Comparison of ENCODE assay signal across 9 mouse cellular contexts in genomic region chr4:134409286-134409685, GRCm38 (mm10). TPM values are rescaled to one million over a fixed set of nuclear protein-coding genes. Genes with fewer than 3 reads are reported as not detected.
A peak's percentile ranks its signal among the peaks of the same experiment; 100 is the strongest.
DNase-seq lines count a peak whose midpoint lies in the region; ATAC-seq and TF ChIP-seq lines count a peak whose summit lies in the region.
"Had no signal": no experiment of that assay in that cellular context is flagged by ENCODE, and none has a peak within 500 bp of the region (broad histone marks: within the 10 kb centered on the region; RNA-seq: fewer than 3 reads in every experiment).

No protein-coding gene starts in this region.

- 75% methylated on average over 5 of the region's 5 CpGs for WGBS in forebrain, postnatal 0 days
- 63% methylated on average over 5 of the region's 5 CpGs for WGBS in forebrain, embryonic 12.5 days
- 74% methylated on average over 5 of the region's 5 CpGs for WGBS in lung, postnatal 0 days

- H3K4me1 ChIP-seq in forebrain, postnatal 0 days (ENCODE audit: insufficient read depth): no peaks in the 10 kb centered on the region
- H3K4me1 ChIP-seq in forebrain, embryonic 12.5 days: no peaks in the 10 kb centered on the region
- H3K4me1 ChIP-seq in lung, postnatal 0 days (ENCODE audit: insufficient read depth, low read depth, low read length): no peaks in the 10 kb centered on the region
- H3K4me1 ChIP-seq in cortical plate, adult 2 months (ENCODE audit: control insufficient read depth, insufficient read depth, low read length): peaks cover 4% of the 10 kb centered on the region

- no peak for TF ChIP-seq POLR2A in cortical plate, adult 2 months (IDR thresholded peaks at IDR 0.05; ENCODE audit: extremely low read depth, insufficient read depth, low read length)

- peak; percentile 67 for TF ChIP-seq CTCF in forebrain, postnatal 0 days (IDR thresholded peaks at IDR 0.05; ENCODE audit: low read depth)
- peak; percentile 64 for TF ChIP-seq CTCF in lung, postnatal 0 days (IDR thresholded peaks at IDR 0.05)
- peak; percentile 29 for TF ChIP-seq CTCF in cortical plate, adult 2 months (IDR thresholded peaks at IDR 0.05; ENCODE audit: extremely low read depth, insufficient read depth, low read length)

- peaks cover under 1% of the 10 kb centered on the region; the same call in 1 of the 2 replicates for H3K36me3 ChIP-seq in forebrain, postnatal 0 days (ENCODE audit: insufficient read depth)
- H3K36me3 ChIP-seq in forebrain, embryonic 12.5 days (replicated peaks): 0 out of 2 replicates have a peak, but pooled peaks cover 9% of the 10 kb centered on the region
- H3K36me3 ChIP-seq in lung, postnatal 0 days (ENCODE audit: insufficient read depth, low read length): 0 out of 2 replicates have a peak, but pooled peaks cover 4% of the 10 kb centered on the region

- H3K27me3 ChIP-seq in forebrain, postnatal 0 days (ENCODE audit: insufficient read depth, low read length): no peaks in the 10 kb centered on the region
- no peaks in the 10 kb centered on the region for H3K27me3 ChIP-seq in forebrain, embryonic 12.5 days
- H3K27me3 ChIP-seq in lung, postnatal 0 days (replicated peaks; ENCODE audit: insufficient read depth, low read length): no peaks in the 10 kb centered on the region

- no peaks in the 10 kb centered on the region for H3K9me3 ChIP-seq in forebrain, postnatal 0 days (ENCODE audit: low read length)
- no peaks in the 10 kb centered on the region for H3K9me3 ChIP-seq in forebrain, embryonic 12.5 days
- no peaks in the 10 kb centered on the region for H3K9me3 ChIP-seq in lung, postnatal 0 days (ENCODE audit: low read length)

- no peak overlapping the region for H3K4me3 ChIP-seq in forebrain, postnatal 0 days (ENCODE audit: low read depth, low read length)
- no peak overlapping the region for H3K4me3 ChIP-seq in forebrain, embryonic 12.5 days (replicated peaks)
- no peak overlapping the region for H3K4me3 ChIP-seq in lung, postnatal 0 days (ENCODE audit: low read depth, low read length)
- no peak overlapping the region for H3K4me3 ChIP-seq in cortical plate, adult 2 months (ENCODE audit: insufficient read depth, low read length)

- H3K9ac ChIP-seq in forebrain, postnatal 0 days: no peak overlapping the region
- no peak overlapping the region for H3K9ac ChIP-seq in forebrain, embryonic 12.5 days
- no peak overlapping the region for H3K9ac ChIP-seq in lung, postnatal 0 days (replicated peaks; ENCODE audit: low read depth)

- no peak overlapping the region for H3K4me2 ChIP-seq in forebrain, postnatal 0 days (ENCODE audit: low read depth)
- H3K4me2 ChIP-seq in forebrain, embryonic 12.5 days: no peak overlapping the region
- H3K4me2 ChIP-seq in lung, postnatal 0 days (replicated peaks; ENCODE audit: low read depth, low read length): no peak overlapping the region

- no peak overlapping the region for H3K27ac ChIP-seq in forebrain, postnatal 0 days (ENCODE audit: low read depth, low read length)
- H3K27ac ChIP-seq in forebrain, embryonic 12.5 days: no peak overlapping the region
- H3K27ac ChIP-seq in lung, postnatal 0 days (ENCODE audit: low read length): no peak overlapping the region
- H3K27ac ChIP-seq in cortical plate, adult 2 months (ENCODE audit: insufficient read depth, low read length): no peak overlapping the region

- ATAC-seq in forebrain, postnatal 0 days: no peak
- no peak for ATAC-seq in forebrain, embryonic 12.5 days (ENCODE audit: low FRiP score)
- ATAC-seq in lung, postnatal 0 days: no peak

- DNase-seq in forebrain, postnatal 0 days: peak; percentile 44
- DNase-seq in lung, postnatal 0 days (ENCODE audit: low spot score): peak; percentile 18
- DNase-seq in lung, postnatal 14 days: no peak
- DNase-seq in thymus, postnatal 25 days: peak; percentile 47
- DNase-seq in urinary bladder, postnatal 10 days (ENCODE audit: low spot score): no peak
- DNase-seq in left cerebral cortex, adult 8-10 months (ENCODE audit: low spot score in 2 of 2): no peak
- DNase-seq: cerebellum, adult 18-20 months had no signal

- TF ChIP-seq EP300 in lung, postnatal 0 days (IDR thresholded peaks at IDR 0.05): no peak

RNA-seq across cellular contexts. Expression of gene Pafah2, which starts 13.2 kb away (rescaled TPM):
- 11.1 and 18.0 TPM in 2 replicates for total RNA-seq in forebrain, postnatal 0 days (2014; rRNA removed)
- 6.4 and 7.6 TPM in 2 replicates for polyA plus RNA-seq in forebrain, postnatal 0 days (2015; fragmentation: Nextera tagmentation; extraction: Ambion mirVana)
- polyA plus RNA-seq in forebrain, embryonic 12.5 days (2016; fragmentation: Nextera tagmentation; extraction: Ambion mirVana): 7.2 and 8.3 TPM in 2 replicates
- polyA plus RNA-seq in lung, postnatal 0 days (2015; fragmentation: Nextera tagmentation; extraction: Ambion mirVana): 14.1 and 16.2 TPM in 2 replicates
- 8.9 and 9.3 TPM in 2 replicates for polyA plus RNA-seq in cortical plate, adult 2 months (2012; rRNA removed)
- total RNA-seq in left cerebral cortex, adult 8-10 months (2022): 1 to 10 TPM; 5.8 to 8.7 (median 6.8) TPM

RNA-seq across cellular contexts. Expression of gene Extl1, which starts 25.6 kb away (rescaled TPM):
- 0.95 and 1.4 TPM in 2 replicates for total RNA-seq in forebrain, postnatal 0 days (2014; rRNA removed)
- 1.2 TPM in 2 replicates for polyA plus RNA-seq in forebrain, postnatal 0 days (2015; fragmentation: Nextera tagmentation; extraction: Ambion mirVana)
- 0.32 and 0.37 TPM in 2 replicates for polyA plus RNA-seq in forebrain, embryonic 12.5 days (2016; fragmentation: Nextera tagmentation; extraction: Ambion mirVana)
- 0.82 and 1.3 TPM in 2 replicates for polyA plus RNA-seq in lung, postnatal 0 days (2015; fragmentation: Nextera tagmentation; extraction: Ambion mirVana)
- polyA plus RNA-seq in cortical plate, adult 2 months (2012; rRNA removed): 49.2 and 52.7 TPM in 2 replicates
- total RNA-seq in left cerebral cortex, adult 8-10 months (2022): 10 to 100 TPM; 42.7 to 51.5 (median 47.1) TPM

RNA-seq across cellular contexts. Expression of gene Stmn1, which starts 58.8 kb away (rescaled TPM):
- total RNA-seq in forebrain, postnatal 0 days (2014; rRNA removed): 2,537 and 3,460 TPM in 2 replicates
- 7,274 and 8,446 TPM in 2 replicates for polyA plus RNA-seq in forebrain, postnatal 0 days (2015; fragmentation: Nextera tagmentation; extraction: Ambion mirVana)
- polyA plus RNA-seq in forebrain, embryonic 12.5 days (2016; fragmentation: Nextera tagmentation; extraction: Ambion mirVana): 4,517 and 4,745 TPM in 2 replicates
- 260 and 357 TPM in 2 replicates for polyA plus RNA-seq in lung, postnatal 0 days (2015; fragmentation: Nextera tagmentation; extraction: Ambion mirVana)
- polyA plus RNA-seq in cortical plate, adult 2 months (2012; rRNA removed): 901 and 956 TPM in 2 replicates
- total RNA-seq in left cerebral cortex, adult 8-10 months (2022): 1,000 to 10,000 TPM in 1 of 4 experiments, 100 to 1,000 TPM in 3; 935 to 1,017 (median 942) TPM

Comparison
In these comparisons a context has a peak if more than half of its experiments do, and no peak if none do; other contexts are left out.
1. DNase-seq: peak in forebrain, postnatal 0 days (single experiment), lung, postnatal 0 days (single experiment) and thymus, postnatal 25 days (single experiment); none in lung, postnatal 14 days (single experiment), urinary bladder, postnatal 10 days (single experiment) and left cerebral cortex, adult 8-10 months (0 of 2).
2. RNA of gene Extl1, which starts 25.6 kb away (polyA plus RNA-seq): 49.2 to 52.7 TPM in cortical plate, adult 2 months; 1.2 TPM in forebrain, postnatal 0 days, 0.82 to 1.3 TPM in lung, postnatal 0 days and 0.32 to 0.37 TPM in forebrain, embryonic 12.5 days; every median in the first group is over 10 times any median in the second.
3. Peak in every context shown above with its lines, with median percentiles within 50 percentile points of each other: CTCF ChIP-seq.